Mouse (Mus musculus) ES-CJ7 (cell line): ENCODE results near the gene Zmym4.

Experiments
- DNase-seq: peaks from one replicate; pipeline ENCODE4 v3.0.0; 2011; ENCODE audit warnings: low read depth, low spot score

Gene Zmym4

GRCm38 (mm10) chr4:126943421-126943820 is 24.5 kb downstream of the Zmym4 start:
- DNase-seq, result peak; percentile 57

- peak; percentile 82 for DNase-seq
Measured at GRCm38 (mm10) chr4:126942846-126943245, 25.1 kb downstream of the Zmym4 start.

- DNase-seq, result no peak
Measured at GRCm38 (mm10) chr4:126927701-126928100, 40.2 kb downstream of the Zmym4 start.

GRCm38 (mm10) chr4:126889879-126890278 is 78.1 kb downstream of the Zmym4 start:
- DNase-seq, result no peak

GRCm38 (mm10) chr4:126885953-126886352 is 82.0 kb downstream of the Zmym4 start:
- DNase-seq, result peak; percentile 56

GRCm38 (mm10) chr4:126883602-126884001 is 84.3 kb downstream of the Zmym4 start:
- no peak for DNase-seq

GRCm38 (mm10) chr4:126879560-126880275 is 88.2 kb downstream of the Zmym4 start:
- DNase-seq, result no peak

- DNase-seq, result no peak
Measured at GRCm38 (mm10) chr4:126872717-126873116, 95.2 kb downstream of the Zmym4 start.

GRCm38 (mm10) chr4:126868699-126869098 is 99.2 kb downstream of the Zmym4 start:
- peak; percentile 91 for DNase-seq

GRCm38 (mm10) chr4:126861514-126862266 is 106.2 kb downstream of the Zmym4 start:
- DNase-seq, result peak; percentile 35

GRCm38 (mm10) chr4:126860268-126860986 is 107.5 kb downstream of the Zmym4 start:
- no peak for DNase-seq

- no peak for DNase-seq
Measured at GRCm38 (mm10) chr4:126852971-126853370, 115.0 kb downstream of the Zmym4 start.

- no peak for DNase-seq
Measured at GRCm38 (mm10) chr4:126850778-126851080, 117.2 kb downstream of the Zmym4 start.

GRCm38 (mm10) chr4:126850019-126850777 is 117.7 kb downstream of the Zmym4 start:
- DNase-seq, result no peak

- no peak for DNase-seq
Measured at GRCm38 (mm10) chr4:126846971-126847370, 121.0 kb downstream of the Zmym4 start.

- no peak for DNase-seq
Measured at GRCm38 (mm10) chr4:126845664-126846063, 122.3 kb downstream of the Zmym4 start.

GRCm38 (mm10) chr4:126842911-126843310 is 125.0 kb downstream of the Zmym4 start:
- DNase-seq, result peak; percentile 52

GRCm38 (mm10) chr4:126840996-126841560 is 126.9 kb downstream of the Zmym4 start:
- peak; percentile 31 for DNase-seq

- peak; percentile 77 for DNase-seq
Measured at GRCm38 (mm10) chr4:126839873-126840272, 128.1 kb downstream of the Zmym4 start.

- no peak for DNase-seq
Measured at GRCm38 (mm10) chr4:126838799-126839198, 129.1 kb downstream of the Zmym4 start.

GRCm38 (mm10) chr4:126831122-126831521 is 136.8 kb downstream of the Zmym4 start:
- peak; percentile 21 for DNase-seq
